Mouse (Mus musculus): Measurements from ENCODE around the gene Pxmp2. TPM values are rescaled to one million over a fixed set of nuclear protein-coding genes. Genes with fewer than 3 reads are reported as not detected.

The Pxmp2 gene
- polyA plus RNA-seq, 1 experiment from 2014 or later: 6.7 TPM

DNA sequence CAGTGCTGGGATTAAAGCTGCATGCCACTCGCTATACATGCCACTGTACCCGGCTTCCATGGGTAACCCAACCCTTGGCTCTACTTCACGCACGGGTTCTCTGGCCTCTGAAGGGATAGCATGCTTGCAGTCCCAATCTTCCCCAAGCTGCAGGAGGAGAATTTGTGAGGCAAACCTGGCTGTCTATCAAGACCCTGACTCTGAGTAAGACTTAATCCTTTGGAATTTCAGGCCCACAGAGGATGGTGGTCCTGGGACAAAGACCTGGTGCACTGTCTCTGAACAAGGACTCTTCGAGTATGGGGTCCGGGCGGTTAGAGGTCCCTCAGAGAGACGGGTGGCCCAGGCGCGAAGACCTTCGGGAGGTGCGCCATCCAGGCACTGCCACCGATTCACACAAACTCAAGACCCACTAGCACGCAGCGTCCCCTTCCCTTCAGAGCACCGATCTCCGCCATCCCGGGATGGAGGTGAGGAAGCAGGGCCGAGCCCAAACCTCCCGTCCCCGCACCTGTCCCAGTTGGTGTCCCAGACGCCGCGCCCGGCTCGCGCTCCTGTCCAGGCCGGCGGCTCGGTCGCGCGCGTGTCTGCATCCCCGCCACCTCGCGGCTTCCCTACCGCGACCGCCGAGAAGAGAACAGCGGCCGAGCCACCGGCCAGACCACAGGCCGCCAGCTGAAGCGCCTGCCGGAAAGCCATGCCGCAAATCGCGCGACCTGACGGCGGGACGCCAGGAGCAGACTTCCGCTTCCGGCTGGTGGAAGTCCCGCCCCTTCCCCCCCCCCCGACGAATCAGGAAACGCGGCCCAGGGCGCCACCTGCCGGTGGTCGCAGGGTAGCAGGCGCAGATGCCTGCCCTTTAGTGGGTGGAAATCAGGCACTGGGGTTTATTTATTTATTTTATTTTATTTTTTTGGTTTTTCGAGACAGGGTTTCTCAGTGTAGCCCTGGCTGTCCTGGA is 16.6 kb downstream of the Pxmp2 start, which contains the start of gene Pgam5:
Gene Pgam5 (minus strand): TSS at position 773 of the 961 bp plus-strand sequence.
- no peaks in the 10 kb centered on the region for H3K9me3 ChIP-seq (ENCODE audit: control insufficient read depth, low read length)
- 1% methylated on average over 16 of the region's 66 CpGs for WGBS
- DNase-seq (ENCODE audit: low spot score) (peak; percentile 92), ATAC-seq (ENCODE audit: low read depth) (peak; percentile 92)
- H3K4me3 ChIP-seq (ENCODE audit: low read depth, low read length): peak within 1 kb of the TSS; percentile 95
- H3K27me3 ChIP-seq (replicated peaks; ENCODE audit: control insufficient read depth, insufficient read depth, low read length): no peaks in the 10 kb centered on the region
- H3K36me3 ChIP-seq (ENCODE audit: control insufficient read depth, insufficient read depth, low read length): peaks cover 27% of the 10 kb centered on the region
- H3K4me2 ChIP-seq (ENCODE audit: low read depth, low read length): peak within 1 kb of the TSS; percentile 65
- peak within 1 kb of the TSS; percentile 65 for H3K27ac ChIP-seq (replicated peaks; ENCODE audit: low read depth, low read length)
- peak within 1 kb of the TSS; percentile 93 for H3K9ac ChIP-seq (ENCODE audit: low read depth, low read length)
- peaks cover 7% of the 10 kb centered on the region; the same call in 1 of the 2 replicates for H3K4me1 ChIP-seq (ENCODE audit: control insufficient read depth, insufficient read depth, low read length)

DNA sequence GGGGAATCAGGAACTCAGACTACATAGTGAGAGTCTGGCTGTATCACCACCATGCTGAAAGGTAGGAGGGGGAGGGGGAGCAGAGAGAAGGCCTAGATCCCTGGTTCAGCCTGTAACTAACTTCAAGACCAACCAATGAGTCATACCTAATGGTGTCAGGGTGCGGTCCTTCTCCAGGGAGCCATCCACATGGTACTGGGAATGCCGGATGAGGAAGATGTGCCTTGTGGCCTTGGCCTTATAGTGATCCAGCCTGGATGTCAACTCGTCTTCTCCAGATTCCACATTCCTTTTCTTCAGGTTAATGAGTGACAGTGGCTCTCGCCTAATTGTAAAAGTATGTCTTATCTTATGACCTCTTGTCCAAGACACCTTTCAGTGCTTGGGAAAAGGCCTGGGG is 19.0 kb downstream of the Pxmp2 start:
- Histone ChIP-seq H3K4me3 (ENCODE audit: low read depth, low read length) (no peak overlapping the region), H3K36me3 (ENCODE audit: control insufficient read depth, insufficient read depth, low read length) (peaks cover 32% of the 10 kb centered on the region), H3K27ac (replicated peaks; ENCODE audit: low read depth, low read length) (no peak overlapping the region), H3K9me3 (ENCODE audit: control insufficient read depth, low read length) (no peaks in the 10 kb centered on the region), H3K4me2 (ENCODE audit: low read depth, low read length) (no peak overlapping the region), H3K9ac (ENCODE audit: low read depth, low read length) (no peak overlapping the region), H3K4me1 (ENCODE audit: control insufficient read depth, insufficient read depth, low read length) (peaks cover 7% of the 10 kb centered on the region; the same call in 1 of the 2 replicates), H3K27me3 (replicated peaks; ENCODE audit: control insufficient read depth, insufficient read depth, low read length) (no peaks in the 10 kb centered on the region)
- ATAC-seq (ENCODE audit: low read depth) (no peak), DNase-seq (ENCODE audit: low spot score) (no peak)
- 82% methylated on average over 4 of the region's 4 CpGs for WGBS

GRCm38 (mm10) chr5:110244091-110244490 is 41.9 kb downstream of the Pxmp2 start:
- ATAC-seq (ENCODE audit: low read depth) (no peak), DNase-seq (ENCODE audit: low spot score) (no peak)
- Histone ChIP-seq H3K4me2 (ENCODE audit: low read depth, low read length) (no peak overlapping the region), H3K9me3 (ENCODE audit: control insufficient read depth, low read length) (no peaks in the 10 kb centered on the region), H3K4me1 (ENCODE audit: control insufficient read depth, insufficient read depth, low read length) (no peaks in the 10 kb centered on the region), H3K9ac (ENCODE audit: low read depth, low read length) (no peak overlapping the region), H3K36me3 (ENCODE audit: control insufficient read depth, insufficient read depth, low read length) (peaks cover 95% of the 10 kb centered on the region), H3K27me3 (replicated peaks; ENCODE audit: control insufficient read depth, insufficient read depth, low read length) (no peaks in the 10 kb centered on the region), H3K27ac (replicated peaks; ENCODE audit: low read depth, low read length) (no peak overlapping the region), H3K4me3 (ENCODE audit: low read depth, low read length) (no peak overlapping the region)
- 78% methylated on average over 2 of the region's 2 CpGs for WGBS

- H3K9ac ChIP-seq (ENCODE audit: low read depth, low read length): peak overlapping the region; percentile 96; the same call in 1 of the 2 replicates
- H3K27me3 ChIP-seq (replicated peaks; ENCODE audit: control insufficient read depth, insufficient read depth, low read length): no peaks in the 10 kb centered on the region
- H3K4me3 ChIP-seq (ENCODE audit: low read depth, low read length): peak overlapping the region; percentile 80; the same call in 1 of the 2 replicates
- no peak overlapping the region for H3K27ac ChIP-seq (replicated peaks; ENCODE audit: low read depth, low read length)
- peak overlapping the region; percentile 80 for H3K4me2 ChIP-seq (ENCODE audit: low read depth, low read length)
- 87% methylated on average over 6 of the region's 6 CpGs for WGBS
- H3K4me1 ChIP-seq (ENCODE audit: control insufficient read depth, insufficient read depth, low read length): peaks cover 2% of the 10 kb centered on the region; the same call in 1 of the 2 replicates
- peaks cover 31% of the 10 kb centered on the region for H3K36me3 ChIP-seq (ENCODE audit: control insufficient read depth, insufficient read depth, low read length)
- H3K9me3 ChIP-seq (ENCODE audit: control insufficient read depth, low read length): no peaks in the 10 kb centered on the region
- no peak for ATAC-seq (ENCODE audit: low read depth)
- no peak for DNase-seq (ENCODE audit: low spot score)
Measured at GRCm38 (mm10) chr5:110232346-110232745, 53.6 kb downstream of the Pxmp2 start.

GRCm38 (mm10) chr5:110231638-110232037 is 54.3 kb downstream of the Pxmp2 start:
- ATAC-seq (ENCODE audit: low read depth): no peak
- H3K27me3 ChIP-seq (replicated peaks; ENCODE audit: control insufficient read depth, insufficient read depth, low read length): no peaks in the 10 kb centered on the region
- peak; percentile 16 for DNase-seq (ENCODE audit: low spot score)
- no peak overlapping the region; the same call in 1 of the 2 replicates for H3K27ac ChIP-seq (replicated peaks; ENCODE audit: low read depth, low read length)
- H3K4me2 ChIP-seq (ENCODE audit: low read depth, low read length): peak overlapping the region; percentile 80
- no peaks in the 10 kb centered on the region for H3K9me3 ChIP-seq (ENCODE audit: control insufficient read depth, low read length)
- peak overlapping the region; percentile 80 for H3K4me3 ChIP-seq (ENCODE audit: low read depth, low read length)
- peaks cover 32% of the 10 kb centered on the region for H3K36me3 ChIP-seq (ENCODE audit: control insufficient read depth, insufficient read depth, low read length)
- H3K4me1 ChIP-seq (ENCODE audit: control insufficient read depth, insufficient read depth, low read length): peaks cover 2% of the 10 kb centered on the region; the same call in 1 of the 2 replicates
- peak overlapping the region; percentile 96 for H3K9ac ChIP-seq (ENCODE audit: low read depth, low read length)
- 44% methylated on average over 13 of the region's 13 CpGs for WGBS

DNA sequence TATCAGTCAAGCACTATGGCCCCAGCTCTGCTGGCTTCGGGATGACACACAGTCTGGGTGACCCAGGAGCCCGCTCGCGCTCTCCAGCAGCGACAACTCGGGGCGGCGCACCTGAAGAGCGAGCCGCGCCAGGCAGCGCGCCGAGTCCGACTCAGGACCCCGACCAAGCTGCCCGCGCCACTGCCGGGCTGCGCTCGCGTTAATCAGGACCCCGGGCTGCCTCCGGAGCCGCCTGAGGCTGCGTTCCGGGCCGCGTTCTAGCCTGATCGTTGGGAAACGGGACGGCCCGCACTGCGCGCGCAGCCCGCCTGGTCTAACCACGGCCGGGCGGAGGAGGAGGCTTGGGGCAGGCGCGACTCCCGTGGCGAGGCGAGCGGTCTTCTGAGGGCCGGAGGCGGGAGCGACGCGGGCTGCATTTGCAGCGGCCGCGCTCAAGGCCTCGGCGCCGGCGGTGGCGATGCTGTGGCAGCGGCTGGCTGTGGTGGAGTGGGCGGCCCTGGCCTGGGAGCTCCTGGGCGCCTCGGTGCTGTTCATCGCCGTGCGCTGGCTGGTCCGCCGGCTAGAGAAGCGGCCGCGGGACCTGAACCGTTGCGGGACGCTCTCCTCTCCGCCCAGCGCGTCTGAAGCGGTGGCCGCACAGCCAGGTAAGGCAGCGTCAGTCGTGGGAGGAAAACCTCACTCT is 55.1 kb downstream of the Pxmp2 start, which contains the start of gene Ankle2:
Gene Ankle2 (plus strand): TSS at position 225 of the 682 bp plus-strand sequence.
- under 1% methylated on average over 21 of the region's 81 CpGs for WGBS
- H3K4me3 ChIP-seq (ENCODE audit: low read depth, low read length): peak within 1 kb of the TSS; percentile 80
- H3K27me3 ChIP-seq (replicated peaks; ENCODE audit: control insufficient read depth, insufficient read depth, low read length): no peaks in the 10 kb centered on the region
- H3K9ac ChIP-seq (ENCODE audit: low read depth, low read length): peak within 1 kb of the TSS; percentile 96
- peaks cover 29% of the 10 kb centered on the region for H3K36me3 ChIP-seq (ENCODE audit: control insufficient read depth, insufficient read depth, low read length)
- DNase-seq (ENCODE audit: low spot score) (peak; percentile 93), ATAC-seq (ENCODE audit: low read depth) (peak; percentile 98)
- H3K27ac ChIP-seq (replicated peaks; ENCODE audit: low read depth, low read length): peak within 1 kb of the TSS; percentile 97
- peaks cover 2% of the 10 kb centered on the region; the same call in 1 of the 2 replicates for H3K4me1 ChIP-seq (ENCODE audit: control insufficient read depth, insufficient read depth, low read length)
- peak within 1 kb of the TSS; percentile 80 for H3K4me2 ChIP-seq (ENCODE audit: low read depth, low read length)
- H3K9me3 ChIP-seq (ENCODE audit: control insufficient read depth, low read length): no peaks in the 10 kb centered on the region

GRCm38 (mm10) chr5:110230401-110230779 is 55.6 kb downstream of the Pxmp2 start:
- Histone ChIP-seq H3K4me1 (ENCODE audit: control insufficient read depth, insufficient read depth, low read length) (peaks cover 2% of the 10 kb centered on the region; the same call in 1 of the 2 replicates), H3K27me3 (replicated peaks; ENCODE audit: control insufficient read depth, insufficient read depth, low read length) (no peaks in the 10 kb centered on the region), H3K9ac (ENCODE audit: low read depth, low read length) (peak overlapping the region; percentile 96), H3K4me2 (ENCODE audit: low read depth, low read length) (peak overlapping the region; percentile 80), H3K27ac (replicated peaks; ENCODE audit: low read depth, low read length) (peak overlapping the region; percentile 97), H3K4me3 (ENCODE audit: low read depth, low read length) (peak overlapping the region; percentile 80), H3K36me3 (ENCODE audit: control insufficient read depth, insufficient read depth, low read length) (peaks cover 28% of the 10 kb centered on the region), H3K9me3 (ENCODE audit: control insufficient read depth, low read length) (no peaks in the 10 kb centered on the region)
- no peak for DNase-seq (ENCODE audit: low spot score)
- ATAC-seq (ENCODE audit: low read depth): no peak
- WGBS: 7% methylated on average over 8 of the region's 8 CpGs

- no peaks in the 10 kb centered on the region for H3K27me3 ChIP-seq (replicated peaks; ENCODE audit: control insufficient read depth, insufficient read depth, low read length)
- no peaks in the 10 kb centered on the region; the same call in 1 of the 2 replicates for H3K4me1 ChIP-seq (ENCODE audit: control insufficient read depth, insufficient read depth, low read length)
- no peaks in the 10 kb centered on the region for H3K9me3 ChIP-seq (ENCODE audit: control insufficient read depth, low read length)
- H3K4me2 ChIP-seq (ENCODE audit: low read depth, low read length): no peak overlapping the region
- H3K4me3 ChIP-seq (ENCODE audit: low read depth, low read length): no peak overlapping the region
- H3K27ac ChIP-seq (replicated peaks; ENCODE audit: low read depth, low read length): no peak overlapping the region
- no peak for ATAC-seq (ENCODE audit: low read depth)
- 54% methylated on average over 1 of the region's 1 CpGs for WGBS
- H3K36me3 ChIP-seq (ENCODE audit: control insufficient read depth, insufficient read depth, low read length): peaks cover 34% of the 10 kb centered on the region
- no peak overlapping the region for H3K9ac ChIP-seq (ENCODE audit: low read depth, low read length)
- no peak for DNase-seq (ENCODE audit: low spot score)
Measured at GRCm38 (mm10) chr5:110227336-110227883, 58.6 kb downstream of the Pxmp2 start.

Measured in embryonic facial prominence, embryonic 14.5 days (tissue).